28 mouse cellular contexts compared by ENCODE assay signal in the genomic region with DNA sequence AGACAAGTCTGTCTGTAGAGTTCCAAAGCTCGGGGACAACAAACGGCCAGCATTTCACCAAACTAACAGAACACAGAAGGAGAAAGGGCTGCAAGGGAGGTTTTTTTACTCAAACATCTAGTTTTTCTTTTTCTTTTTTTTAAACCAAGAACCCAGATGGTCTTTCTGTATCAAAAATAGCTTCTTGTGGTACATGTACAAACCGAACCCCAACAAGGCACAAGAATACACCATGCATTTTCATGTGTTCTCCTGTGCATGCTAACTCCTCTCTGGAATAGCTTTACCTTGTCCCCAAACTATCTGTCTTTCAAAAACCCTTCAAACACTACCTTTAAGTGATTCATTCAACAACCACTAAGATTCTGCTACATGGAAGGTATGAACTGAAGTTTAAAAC. TPM values are rescaled to one million over a fixed set of nuclear protein-coding genes. Genes with fewer than 3 reads are reported as not detected.
DNase-seq lines count a peak whose midpoint lies in the region; ATAC-seq and TF ChIP-seq lines count a peak whose summit lies in the region.
"Had no signal": no experiment of that assay in that cellular context is flagged by ENCODE, and none has a peak within 500 bp of the region (broad histone marks: within the 10 kb centered on the region; RNA-seq: fewer than 3 reads in every experiment).

No protein-coding gene starts in this region.

- WGBS in heart, embryonic 13.5 days = 65% methylated on average over 3 of the region's 3 CpGs
- 66% methylated on average over 3 of the region's 3 CpGs for WGBS in heart, embryonic 12.5 days
- 85% methylated on average over 3 of the region's 3 CpGs for WGBS in midbrain, embryonic 11.5 days
- WGBS in midbrain, postnatal 0 days = 87% methylated on average over 3 of the region's 3 CpGs
- 51% methylated on average over 3 of the region's 3 CpGs for WGBS in embryonic facial prominence, embryonic 15.5 days

- H3K27ac ChIP-seq in heart, embryonic 13.5 days (replicated peaks) = no peak overlapping the region
- H3K27ac ChIP-seq in heart, embryonic 12.5 days (ENCODE audit: poor library complexity, severe bottlenecking) = no peak overlapping the region
- H3K27ac ChIP-seq in midbrain, embryonic 11.5 days (ENCODE audit: low read depth, low read length) = no peak overlapping the region
- H3K27ac ChIP-seq in midbrain, postnatal 0 days (ENCODE audit: low read depth, low read length) = no peak overlapping the region
- peak overlapping the region; percentile 70 for H3K27ac ChIP-seq in embryonic facial prominence, embryonic 15.5 days (replicated peaks)
- H3K27ac ChIP-seq: forebrain, embryonic 15.5 days; hindbrain, embryonic 14.5 days; kidney, embryonic 15.5 days; liver, embryonic 13.5 days; midbrain, embryonic 13.5 days had no signal

- no peaks in the 10 kb centered on the region for H3K36me3 ChIP-seq in heart, embryonic 13.5 days
- no peaks in the 10 kb centered on the region for H3K36me3 ChIP-seq in heart, embryonic 12.5 days
- H3K36me3 ChIP-seq in midbrain, embryonic 11.5 days (ENCODE audit: control insufficient read depth, insufficient read depth, low read length) = no peaks in the 10 kb centered on the region
- H3K36me3 ChIP-seq in midbrain, postnatal 0 days (ENCODE audit: insufficient read depth, low read length) = no peaks in the 10 kb centered on the region
- H3K36me3 ChIP-seq in embryonic facial prominence, embryonic 15.5 days = no peaks in the 10 kb centered on the region
- H3K36me3 ChIP-seq: forebrain, embryonic 15.5 days; kidney, embryonic 15.5 days; liver, embryonic 13.5 days; midbrain, embryonic 13.5 days had no signal

- H3K9me3 ChIP-seq in heart, embryonic 13.5 days = no peaks in the 10 kb centered on the region
- H3K9me3 ChIP-seq in heart, embryonic 12.5 days (replicated peaks) = no peaks in the 10 kb centered on the region
- no peaks in the 10 kb centered on the region for H3K9me3 ChIP-seq in midbrain, embryonic 11.5 days (ENCODE audit: control insufficient read depth, low read length)
- H3K9me3 ChIP-seq in midbrain, postnatal 0 days (ENCODE audit: low read length) = no peaks in the 10 kb centered on the region
- H3K9me3 ChIP-seq in embryonic facial prominence, embryonic 15.5 days (replicated peaks) = no peaks in the 10 kb centered on the region
- H3K9me3 ChIP-seq: forebrain, embryonic 15.5 days; kidney, embryonic 15.5 days; liver, embryonic 13.5 days; megakaryocyte, embryonic 14.5 days; midbrain, embryonic 13.5 days had no signal

- H3K4me2 ChIP-seq in heart, embryonic 13.5 days = no peak overlapping the region
- H3K4me2 ChIP-seq in heart, embryonic 12.5 days = no peak overlapping the region
- H3K4me2 ChIP-seq in midbrain, embryonic 11.5 days = no peak overlapping the region
- H3K4me2 ChIP-seq in midbrain, postnatal 0 days (ENCODE audit: low read depth, low read length, poor library complexity, severe bottlenecking) = no peak overlapping the region
- H3K4me2 ChIP-seq in embryonic facial prominence, embryonic 15.5 days (replicated peaks) = no peak overlapping the region
- H3K4me2 ChIP-seq: forebrain, embryonic 15.5 days; heart, embryonic 11.5 days; hindbrain, embryonic 14.5 days; kidney, embryonic 15.5 days; liver, embryonic 13.5 days; midbrain, embryonic 13.5 days had no signal

- H3K4me1 ChIP-seq in heart, embryonic 13.5 days = peaks cover 48% of the 10 kb centered on the region
- H3K4me1 ChIP-seq in heart, embryonic 12.5 days (replicated peaks) = peaks cover 54% of the 10 kb centered on the region
- 0 out of 2 replicates have a peak, but pooled peaks cover 2% of the 10 kb centered on the region for H3K4me1 ChIP-seq in midbrain, embryonic 11.5 days (ENCODE audit: control insufficient read depth, insufficient read depth, low read length)
- no peaks in the 10 kb centered on the region for H3K4me1 ChIP-seq in midbrain, postnatal 0 days (ENCODE audit: insufficient read depth, low read length)
- H3K4me1 ChIP-seq in embryonic facial prominence, embryonic 15.5 days = peaks cover 34% of the 10 kb centered on the region
- H3K4me1 ChIP-seq: megakaryocyte, embryonic 14.5 days had no signal

- peak overlapping the region; percentile 19; the same call in 1 of the 2 replicates for H3K9ac ChIP-seq in heart, embryonic 13.5 days
- H3K9ac ChIP-seq in heart, embryonic 12.5 days = no peak overlapping the region
- H3K9ac ChIP-seq in midbrain, embryonic 11.5 days (ENCODE audit: low read length) = no peak overlapping the region
- no peak overlapping the region for H3K9ac ChIP-seq in midbrain, postnatal 0 days (replicated peaks; ENCODE audit: low read length, poor library complexity, severe bottlenecking)
- H3K9ac ChIP-seq in embryonic facial prominence, embryonic 15.5 days = no peak overlapping the region
- H3K9ac ChIP-seq: forebrain, embryonic 15.5 days; hindbrain, embryonic 14.5 days; kidney, embryonic 15.5 days; liver, embryonic 13.5 days; midbrain, embryonic 13.5 days had no signal

- DNase-seq in midbrain, embryonic 11.5 days (ENCODE audit: low spot score, missing footprints) = peak; percentile 51
- DNase-seq in midbrain, postnatal 0 days (ENCODE audit: low spot score) = no peak
- DNase-seq in urinary bladder, postnatal 14 days (ENCODE audit: low spot score) = no peak
- no peak for DNase-seq in urinary bladder, adult 2 months (ENCODE audit: low spot score)
- DNase-seq: adrenal gland, adult 8-10 months; B cell, adult 2 months; cerebellum, adult 8-10 months; cerebellum, postnatal 25 days; gastrocnemius, postnatal 36 days; heart, adult 18-20 months; heart, postnatal 10 days; kidney, adult 18-20 months; kidney, postnatal 25 days; liver, embryonic 13.5 days; lung, adult 18-20 months; lung, postnatal 4 days; retina, postnatal 1 day; right cerebral cortex, postnatal 14 days had no signal

- no peak overlapping the region for H3K4me3 ChIP-seq in heart, embryonic 13.5 days
- H3K4me3 ChIP-seq in heart, embryonic 12.5 days = no peak overlapping the region
- no peak overlapping the region for H3K4me3 ChIP-seq in midbrain, embryonic 11.5 days (ENCODE audit: low read depth, low read length)
- no peak overlapping the region for H3K4me3 ChIP-seq in midbrain, postnatal 0 days (ENCODE audit: low read depth, low read length)
- no peak overlapping the region for H3K4me3 ChIP-seq in embryonic facial prominence, embryonic 15.5 days (replicated peaks)
- H3K4me3 ChIP-seq: forebrain, embryonic 15.5 days; kidney, embryonic 15.5 days; liver, embryonic 13.5 days; megakaryocyte, embryonic 14.5 days; midbrain, embryonic 13.5 days had no signal

- no peaks in the 10 kb centered on the region for H3K27me3 ChIP-seq in heart, embryonic 13.5 days (replicated peaks)
- H3K27me3 ChIP-seq in heart, embryonic 12.5 days (replicated peaks) = no peaks in the 10 kb centered on the region
- no peaks in the 10 kb centered on the region for H3K27me3 ChIP-seq in midbrain, embryonic 11.5 days (ENCODE audit: control insufficient read depth, insufficient read depth, low read length)
- H3K27me3 ChIP-seq in midbrain, postnatal 0 days (ENCODE audit: insufficient read depth, low read length) = no peaks in the 10 kb centered on the region
- no peaks in the 10 kb centered on the region for H3K27me3 ChIP-seq in embryonic facial prominence, embryonic 15.5 days
- H3K27me3 ChIP-seq: forebrain, embryonic 15.5 days; kidney, embryonic 15.5 days; liver, embryonic 13.5 days; midbrain, embryonic 13.5 days had no signal

- ATAC-seq in heart, embryonic 13.5 days (ENCODE audit: extremely low read depth, insufficient number of reproducible peaks, low FRiP score, low TSS enrichment) = no peak
- no peak for ATAC-seq in heart, embryonic 12.5 days (ENCODE audit: insufficient number of reproducible peaks, low FRiP score)
- no peak for ATAC-seq in midbrain, embryonic 11.5 days (ENCODE audit: low FRiP score)
- ATAC-seq in midbrain, postnatal 0 days (ENCODE audit: low FRiP score) = no peak
- ATAC-seq in embryonic facial prominence, embryonic 15.5 days (ENCODE audit: insufficient number of reproducible peaks, low FRiP score, low TSS enrichment, low read depth) = no peak
- ATAC-seq: forebrain, embryonic 15.5 days; lung, postnatal 0 days; midbrain, embryonic 13.5 days had no signal

- no peak for TF ChIP-seq CTCF in midbrain, postnatal 0 days (IDR thresholded peaks at IDR 0.05)

RNA-seq across cellular contexts. Expression of a gene that starts 38.4 kb away (rescaled TPM):
- 64.8 and 69.1 TPM in 2 replicates for polyA plus RNA-seq in heart, embryonic 13.5 days (2015; fragmentation: Nextera tagmentation; extraction: Ambion mirVana)
- polyA plus RNA-seq in heart, embryonic 12.5 days (2016; fragmentation: Nextera tagmentation; extraction: Ambion mirVana) = 87.6 and 97.4 TPM in 2 replicates
- 73.2 and 79.9 TPM in 2 replicates for polyA plus RNA-seq in midbrain, embryonic 11.5 days (2014; fragmentation: Nextera tagmentation; extraction: Ambion mirVana)
- 360 and 399 TPM in 2 replicates for total RNA-seq in midbrain, postnatal 0 days (2014; rRNA removed)
- 96.4 and 96.6 TPM in 2 replicates for polyA plus RNA-seq in midbrain, postnatal 0 days (2015; fragmentation: Nextera tagmentation; extraction: Ambion mirVana)
- 69.4 and 73.2 TPM in 2 replicates for polyA plus RNA-seq in embryonic facial prominence, embryonic 15.5 days (2015; fragmentation: Nextera tagmentation; extraction: Ambion mirVana)
- polyA plus RNA-seq in urinary bladder, adult 2 months (2012; rRNA removed) = 93.7 and 115 TPM in 2 replicates
